Mouse (Mus musculus) thymus, postnatal 14 days (tissue): ENCODE data around the gene Pik3ca.

ENCODE experiments used
- DNase-seq: peaks from one replicate; pipeline ENCODE4 v3.0.0; 2021

Gene Pik3ca

GRCm38 (mm10) chr3:32454329-32455021 is 57.0 kb downstream of the Pik3ca start:
- DNase-seq, result no peak

- peak; percentile 42 for DNase-seq
Observed at GRCm38 (mm10) chr3:32459777-32460176, 62.3 kb downstream of the Pik3ca start.

DNA sequence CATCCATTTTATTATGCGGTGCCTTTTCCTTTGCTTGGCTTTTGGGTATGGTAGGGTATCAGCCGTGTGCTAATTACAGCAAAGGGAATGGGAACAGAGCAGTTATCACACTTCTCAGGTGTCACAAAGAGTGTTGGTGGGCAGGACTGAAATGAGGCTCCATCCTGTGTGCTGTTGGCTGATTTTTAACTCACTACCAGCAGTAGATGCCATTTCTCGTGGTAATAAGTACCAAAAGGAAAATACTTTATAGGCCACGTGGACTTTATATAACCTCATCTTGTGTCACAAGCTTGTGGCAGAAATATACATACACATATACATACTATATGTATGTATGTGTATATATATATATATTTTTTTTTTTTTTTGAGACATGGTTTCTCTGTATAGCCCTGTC is 69.8 kb downstream of the Pik3ca start:
- DNase-seq, result no peak

DNA sequence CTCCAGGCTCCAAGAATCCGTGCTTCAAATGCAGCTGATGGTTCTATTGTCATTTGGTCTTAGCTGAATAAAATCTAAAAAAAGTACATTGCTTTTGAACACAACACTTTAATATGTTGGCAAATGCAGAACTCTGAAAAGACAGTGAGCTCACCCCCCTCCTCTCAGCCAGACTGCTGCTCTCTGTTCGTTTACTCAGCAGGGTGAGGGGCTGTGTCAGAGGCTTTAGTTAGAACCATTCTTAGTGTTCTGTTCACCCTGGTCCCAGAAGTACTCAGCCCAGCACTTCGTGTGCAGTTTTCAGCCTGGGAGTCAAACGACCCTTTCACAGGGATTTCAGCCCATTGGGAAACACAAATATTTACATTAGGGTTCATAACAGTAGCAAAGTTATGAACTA is 70.9 kb downstream of the Pik3ca start:
- no peak for DNase-seq

- DNase-seq, result no peak
Observed at GRCm38 (mm10) chr3:32470449-32470848, 73.0 kb downstream of the Pik3ca start.

GRCm38 (mm10) chr3:32471098-32471497 is 73.6 kb downstream of the Pik3ca start:
- DNase-seq, result no peak

GRCm38 (mm10) chr3:32472191-32472900 is 74.9 kb downstream of the Pik3ca start:
- no peak for DNase-seq

- no peak for DNase-seq
Observed at GRCm38 (mm10) chr3:32473184-32473583, 75.7 kb downstream of the Pik3ca start.

DNA sequence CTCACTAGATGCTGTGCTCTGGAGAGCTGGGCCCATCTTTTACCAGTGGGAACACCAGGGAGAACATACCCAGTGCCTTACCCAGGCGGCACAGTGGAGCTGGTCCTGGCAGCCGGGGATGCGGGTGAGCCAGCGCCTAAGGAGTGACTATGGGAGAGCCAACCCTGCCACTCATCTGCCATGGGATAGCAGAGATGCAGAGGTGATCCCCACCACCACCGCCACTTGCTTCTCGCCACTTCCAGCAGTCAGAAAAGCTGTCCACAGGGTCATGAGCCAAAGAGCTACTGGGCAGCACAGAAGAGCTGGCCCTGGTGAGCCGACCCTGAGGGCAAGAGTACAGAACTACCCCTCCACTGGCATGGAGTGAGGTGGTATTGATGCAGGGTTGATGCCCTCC is 82.5 kb downstream of the Pik3ca start:
- no peak for DNase-seq

DNA sequence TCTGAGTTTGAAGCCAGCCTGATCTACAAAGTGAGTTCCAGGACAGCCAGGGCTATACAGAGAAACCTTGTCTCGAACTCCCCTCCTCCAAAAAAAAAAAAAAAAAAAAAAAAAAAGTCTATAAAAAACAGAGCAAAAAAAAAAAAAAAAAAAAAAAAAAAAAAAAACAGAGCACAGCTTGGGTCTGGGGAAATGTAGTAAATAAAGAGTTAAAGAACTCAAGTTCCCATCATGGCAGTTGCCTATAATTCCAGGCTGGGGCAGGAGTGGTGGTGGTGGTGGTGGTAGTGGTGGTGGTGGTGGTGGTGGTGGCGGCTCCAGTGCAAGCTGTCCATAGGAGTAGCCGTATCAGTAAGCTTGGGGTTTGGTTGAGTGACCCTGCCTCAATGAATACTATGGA is 85.6 kb downstream of the Pik3ca start:
- no peak for DNase-seq

- DNase-seq, result no peak
Observed at GRCm38 (mm10) chr3:32486543-32486942, 89.1 kb downstream of the Pik3ca start.

GRCm38 (mm10) chr3:32488172-32488571 is 90.7 kb downstream of the Pik3ca start:
- no peak for DNase-seq

DNA sequence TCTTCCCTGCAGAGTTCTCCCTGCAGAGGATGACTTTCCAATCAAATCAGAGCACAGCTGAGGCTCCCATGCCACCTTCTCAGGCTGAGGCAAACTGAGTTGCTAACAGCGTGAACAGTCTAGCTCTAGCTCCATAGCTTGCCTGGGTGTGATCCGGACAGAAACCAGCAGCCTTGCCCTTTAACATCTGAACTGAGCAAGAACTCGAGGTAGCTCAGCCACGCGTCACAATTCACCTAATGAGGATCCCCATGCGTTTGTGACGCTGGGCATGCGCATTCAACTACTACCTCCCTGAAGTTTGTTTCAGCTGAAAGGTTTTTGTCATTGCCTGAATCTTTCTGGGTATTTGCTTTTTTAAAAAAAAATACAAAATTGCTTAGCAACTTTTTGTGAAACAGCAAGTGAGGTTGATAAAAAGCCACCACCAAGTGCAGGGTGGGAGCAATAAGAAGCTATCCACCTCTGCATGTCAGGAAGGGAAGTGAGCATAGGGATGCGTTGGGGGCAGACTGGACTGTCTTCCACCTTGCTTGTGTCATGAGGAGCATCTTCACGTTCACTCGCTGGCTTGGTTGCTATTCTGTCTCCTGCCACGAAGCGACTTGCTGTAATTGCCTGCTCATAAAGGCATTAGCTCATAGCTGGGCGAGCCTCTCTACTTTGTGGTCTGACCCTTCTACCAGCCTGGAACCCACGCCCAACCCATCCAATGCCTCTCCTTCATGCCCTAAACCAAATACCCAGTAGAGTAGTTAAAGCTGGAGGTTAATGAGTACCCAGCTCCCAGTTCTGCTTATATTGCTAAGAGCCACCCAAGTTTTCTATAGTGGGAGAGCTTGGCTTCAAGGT is 92.8 kb downstream of the Pik3ca start:
- DNase-seq, result no peak

GRCm38 (mm10) chr3:32490928-32491315 is 93.5 kb downstream of the Pik3ca start:
- no peak for DNase-seq

DNA sequence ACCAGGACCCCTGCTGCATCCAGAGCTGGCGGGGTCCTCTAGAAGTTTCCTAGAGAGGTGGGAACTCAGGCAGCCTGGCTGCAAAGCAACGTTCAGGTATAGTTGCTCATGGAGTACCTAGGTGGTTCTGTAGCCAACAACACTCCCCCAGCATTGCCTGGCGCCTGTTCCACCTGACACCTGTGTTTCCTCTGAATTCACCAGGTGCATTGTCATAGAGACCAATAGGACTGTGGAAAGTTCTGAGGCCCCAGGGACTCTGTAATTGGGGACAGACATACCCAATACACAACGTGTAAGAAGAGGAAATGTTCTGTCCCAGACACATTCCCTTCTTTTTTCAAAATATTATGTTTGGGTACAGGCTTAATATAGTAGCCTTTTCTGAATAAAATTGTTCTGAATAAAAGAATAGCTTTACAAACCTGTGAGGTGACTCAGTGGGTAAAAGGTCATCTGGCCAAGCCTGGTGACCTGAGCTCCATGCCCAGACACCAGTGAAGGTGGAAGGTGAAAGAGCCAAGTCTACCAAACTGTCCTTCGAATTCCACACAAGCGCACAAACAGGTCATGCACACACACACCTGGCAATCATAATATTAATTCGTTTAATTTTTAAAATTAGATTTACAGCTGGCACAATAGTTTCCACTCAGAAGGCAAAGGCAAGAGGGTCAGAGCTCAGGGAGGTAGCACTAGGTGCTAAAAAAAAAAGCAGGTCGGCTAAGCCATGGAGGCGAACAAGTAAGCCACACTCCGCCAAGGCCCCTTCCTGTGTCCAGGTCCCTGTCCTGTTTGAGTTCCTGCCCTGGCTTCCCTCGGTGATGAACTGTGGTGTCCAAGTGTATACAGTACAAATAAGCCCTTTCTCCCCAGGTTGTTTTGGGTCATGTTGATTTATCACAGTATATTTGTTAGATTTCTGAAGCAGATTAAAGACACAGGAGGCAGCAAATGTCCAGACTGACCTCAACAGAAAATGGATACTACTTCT is 94.9 kb downstream of the Pik3ca start, which contains the start of gene Kcnmb3:
TSS of gene Kcnmb3 (minus strand) at position 135 of the 994 bp plus-strand sequence.
- no peak for DNase-seq

- DNase-seq, result peak; percentile 43
Observed at GRCm38 (mm10) chr3:32494387-32495087, 97.1 kb downstream of the Pik3ca start.

- DNase-seq, result no peak
Observed at GRCm38 (mm10) chr3:32495088-32495770, 97.8 kb downstream of the Pik3ca start.

DNA sequence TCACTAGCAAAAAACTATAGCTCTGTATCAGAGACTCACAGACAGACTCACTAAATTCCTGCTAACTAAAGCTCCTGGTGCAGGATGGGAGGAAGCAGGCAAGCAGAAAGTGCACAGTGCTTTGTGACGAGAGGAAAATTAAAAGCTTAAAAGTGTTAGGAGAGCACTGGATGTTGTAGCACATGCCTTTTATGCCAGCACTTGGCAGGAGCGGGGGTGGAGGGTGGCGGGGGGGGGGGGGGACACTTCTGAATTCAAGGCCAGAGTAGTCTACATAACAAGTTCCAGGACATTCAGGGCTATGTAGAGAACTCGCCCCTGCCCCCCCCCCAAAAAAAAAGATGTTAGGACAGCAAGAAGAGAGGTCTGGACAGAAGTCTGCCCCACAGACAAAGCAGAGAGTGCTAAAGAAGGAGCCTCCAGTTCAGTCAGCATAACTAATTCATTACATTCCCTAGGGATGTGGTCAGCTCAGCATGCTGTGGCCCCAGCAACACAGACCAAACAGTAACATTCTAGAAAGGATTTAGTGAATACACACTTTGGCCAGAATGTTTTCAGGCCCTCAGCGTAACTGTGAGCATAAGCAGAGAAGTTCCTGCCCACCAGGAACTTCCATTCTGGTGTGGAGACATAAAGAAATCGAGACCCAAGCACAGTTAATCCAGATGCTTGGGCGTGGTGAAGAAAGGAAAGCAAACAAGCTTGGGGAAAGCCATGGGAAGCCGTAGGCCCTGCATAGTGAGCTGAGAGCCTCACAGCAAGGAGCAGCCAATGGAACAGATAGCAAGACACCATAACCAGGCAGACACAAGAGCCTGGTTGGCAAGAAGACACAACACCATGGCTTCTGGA is 98.6 kb downstream of the Pik3ca start:
- DNase-seq, result no peak

DNA sequence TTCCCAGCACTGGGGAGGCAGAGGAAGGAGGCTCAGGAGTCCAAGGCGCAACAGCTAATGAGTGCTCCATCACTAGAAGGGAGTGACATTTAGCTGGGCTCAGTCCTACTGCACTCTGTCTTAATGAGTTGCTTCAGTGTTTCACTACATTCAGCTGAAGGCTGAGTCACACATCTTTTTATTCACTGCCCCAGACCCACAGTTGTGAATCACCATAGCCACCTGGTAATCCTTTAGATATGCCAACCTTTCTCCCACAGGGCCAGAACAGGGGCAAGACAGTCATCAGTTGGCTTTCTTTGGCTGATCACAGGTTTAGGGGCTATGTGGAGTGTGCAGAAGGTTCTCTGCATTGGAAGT is 99.2 kb downstream of the Pik3ca start:
- no peak for DNase-seq

DNA sequence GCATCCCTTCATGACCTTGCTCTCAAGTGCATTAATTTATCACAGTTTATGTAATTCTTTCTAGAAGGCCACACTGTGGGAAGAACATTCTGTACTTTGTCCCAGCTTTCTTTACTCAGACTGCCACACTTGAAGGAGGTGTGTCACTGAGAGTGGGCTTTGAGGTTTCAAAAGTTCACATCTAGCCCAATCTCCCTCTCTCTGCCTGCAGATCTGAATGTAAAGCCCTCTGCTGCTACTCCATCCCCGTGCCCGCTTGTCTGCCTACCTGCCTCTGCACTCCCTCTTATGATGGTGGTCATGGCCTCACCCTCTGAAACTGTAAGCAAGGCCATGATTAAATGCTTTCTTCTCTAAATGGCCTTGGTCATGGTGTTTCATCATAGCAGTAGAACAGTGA is 102.9 kb downstream of the Pik3ca start:
- DNase-seq, result no peak
